Mouse (Mus musculus) thymus, postnatal 10 days (tissue): ENCODE data around the gene Chgb.
A peak's percentile ranks its signal among the peaks of the same experiment; 100 is the strongest.

Experiments
- DNase-seq, 2 experiments: peaks; one replicate each; pipeline ENCODE4 v3.0.0; 2021; ENCODE audit warnings: low spot score in 2 of 2

Gene Chgb

DNA sequence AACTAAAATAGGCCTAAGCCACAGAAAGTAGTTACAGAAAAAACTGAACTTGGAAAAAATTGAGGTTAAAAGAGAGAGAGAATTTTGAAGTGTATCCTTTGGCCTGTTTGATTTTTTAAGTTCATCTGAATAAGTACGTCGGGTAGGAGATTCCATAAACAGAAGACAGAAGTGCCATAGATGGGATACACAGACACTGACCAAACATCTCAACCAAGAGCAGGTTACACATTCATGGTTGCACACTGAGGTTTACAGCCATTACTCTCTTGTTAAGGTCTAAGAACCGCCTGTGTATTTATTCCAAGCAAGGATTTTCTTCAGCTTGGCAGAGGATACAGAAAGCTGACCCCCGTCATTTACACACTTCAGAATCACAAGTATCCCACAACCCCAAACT, at the start of gene Chgb:
TSS of gene Chgb (plus strand) at position 301 of the 400 bp plus-strand sequence.
- DNase-seq = no peak

DNA sequence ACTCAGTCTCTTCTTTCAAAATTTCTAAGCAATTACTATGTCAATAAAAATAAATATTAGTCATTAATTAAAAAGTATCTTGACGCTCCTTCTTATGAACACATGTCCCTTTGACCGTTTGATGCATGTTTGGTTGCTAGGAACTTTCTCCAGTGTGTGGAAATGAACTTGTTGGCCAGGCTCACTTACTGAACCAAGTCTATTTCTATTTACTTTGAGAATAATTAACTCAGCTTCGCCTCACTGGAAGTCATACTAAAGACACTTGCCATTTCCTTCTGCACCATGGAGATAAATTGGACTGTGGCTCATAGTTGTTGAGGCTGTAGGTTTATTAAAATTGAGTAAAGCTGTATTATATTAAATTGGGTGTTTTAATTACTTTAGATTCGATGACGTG, 48.1 kb upstream of the Chgb start:
- DNase-seq = no peak

DNA sequence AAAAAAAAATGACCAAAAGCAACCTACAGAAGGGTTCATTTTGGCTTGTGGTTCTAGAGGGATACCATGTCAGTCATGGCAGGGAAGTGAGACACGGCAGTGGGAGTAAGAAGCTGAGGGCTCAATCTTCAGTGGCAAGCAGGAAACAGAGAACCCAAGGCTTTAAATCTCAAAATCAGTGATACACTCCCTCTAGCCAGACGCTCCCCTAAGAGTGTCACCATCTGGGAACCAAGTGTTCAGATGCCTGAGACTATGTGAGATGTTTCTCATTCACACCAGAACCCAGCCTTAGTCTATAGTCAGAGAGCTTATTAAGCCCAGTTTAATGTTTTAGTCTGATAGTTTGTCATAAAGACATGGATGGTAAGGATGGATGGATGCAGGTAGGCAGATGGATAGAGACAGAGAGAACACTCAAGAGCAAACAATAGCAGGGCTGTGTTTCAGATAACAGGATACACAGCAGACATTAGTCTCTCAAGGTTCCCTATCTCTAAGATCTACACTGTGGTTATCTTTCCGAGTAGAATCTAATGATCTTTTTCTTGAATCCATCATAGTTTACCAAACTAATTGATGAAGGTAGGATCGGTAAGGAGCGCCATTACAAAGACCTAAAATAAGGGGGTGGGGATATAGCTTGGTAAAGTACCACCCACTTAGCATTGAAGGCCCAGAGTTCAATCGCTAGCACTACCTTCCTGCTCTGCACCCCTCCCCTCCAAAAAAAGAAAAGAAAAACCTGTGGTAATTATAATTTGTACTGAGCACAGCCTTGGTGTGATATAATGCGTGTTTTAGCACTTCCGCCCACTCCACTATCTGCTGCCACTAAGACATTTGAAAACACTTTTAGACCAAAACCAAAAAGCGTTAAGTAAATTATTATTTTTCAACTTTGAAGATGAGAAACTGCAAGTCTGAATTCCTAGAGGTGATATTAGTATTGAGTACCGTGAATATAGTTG, 47.2 kb upstream of the Chgb start:
- no peak for DNase-seq

DNA sequence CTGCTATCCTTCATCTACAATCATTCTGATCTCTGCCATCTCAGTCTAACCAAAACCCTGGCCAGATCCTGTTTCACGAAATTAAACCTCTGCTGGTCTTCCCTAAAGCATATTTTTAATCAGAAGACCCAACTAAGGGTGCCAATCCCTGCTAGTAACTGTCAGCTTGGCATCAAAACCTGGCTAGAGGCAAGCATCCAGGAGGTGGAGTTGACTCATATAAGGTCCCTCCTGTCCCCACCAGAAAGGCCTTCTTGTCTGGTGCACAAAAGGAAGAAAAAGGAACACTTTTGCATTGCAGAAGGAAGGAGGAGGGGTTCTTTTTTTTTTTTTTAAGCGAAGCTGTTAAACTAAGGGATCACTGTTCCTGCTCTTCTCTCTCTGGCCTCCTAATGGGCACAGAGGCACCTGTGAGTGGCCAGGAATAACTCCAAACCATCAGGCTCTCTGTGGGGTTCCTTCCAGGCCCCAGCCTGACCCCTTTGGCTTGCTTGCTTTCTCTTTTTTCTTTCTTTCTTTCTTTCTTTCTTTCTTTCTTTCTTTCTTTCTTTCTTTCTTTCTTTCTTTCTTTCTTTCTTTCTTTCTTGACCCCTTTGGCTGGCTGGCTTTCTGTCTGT, 42.2 kb upstream of the Chgb start:
- no peak for DNase-seq

DNA sequence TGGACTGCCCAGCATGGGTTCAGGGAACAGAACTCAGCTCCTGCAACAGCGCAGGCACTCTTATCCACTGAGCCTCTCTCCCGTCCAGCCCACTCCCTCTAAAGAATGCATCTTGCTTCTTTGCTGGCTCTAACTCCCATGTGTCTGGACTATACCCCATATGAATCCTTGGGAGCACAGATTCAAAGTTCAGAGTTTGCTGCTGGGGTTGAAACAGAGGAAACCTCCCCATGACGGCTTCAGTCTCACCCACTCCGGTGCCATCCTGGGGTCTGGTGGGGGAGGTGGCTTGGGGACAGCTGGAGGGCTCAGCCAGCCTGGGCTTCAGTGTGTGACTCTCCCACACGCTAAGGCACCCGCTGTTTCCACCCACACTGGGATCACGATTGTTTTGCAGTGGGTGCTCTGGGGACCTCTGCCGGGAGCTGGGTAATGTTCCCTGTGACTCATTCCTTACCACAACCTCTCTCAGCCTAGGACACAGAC, 39.2 kb upstream of the Chgb start:
- no peak for DNase-seq

DNA sequence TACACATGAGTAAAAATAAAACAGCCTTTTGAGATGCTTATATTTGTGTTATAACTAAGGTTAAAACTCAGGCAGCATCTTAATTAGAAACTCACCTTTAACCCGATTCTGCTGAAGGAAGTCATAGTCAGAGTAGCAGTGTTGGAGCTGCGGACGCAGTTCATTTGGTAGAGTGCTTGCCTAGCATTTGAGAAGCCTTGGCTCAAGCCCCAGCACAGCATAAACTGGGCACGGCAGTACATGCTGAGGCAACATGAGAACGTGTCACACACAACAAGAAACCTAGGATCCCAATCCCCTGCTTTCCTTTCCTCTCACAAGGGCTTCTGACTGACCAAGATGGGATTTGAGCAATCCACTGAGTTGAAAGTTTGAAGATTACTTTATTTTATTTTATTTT, 36.2 kb upstream of the Chgb start:
- no peak for DNase-seq

DNA sequence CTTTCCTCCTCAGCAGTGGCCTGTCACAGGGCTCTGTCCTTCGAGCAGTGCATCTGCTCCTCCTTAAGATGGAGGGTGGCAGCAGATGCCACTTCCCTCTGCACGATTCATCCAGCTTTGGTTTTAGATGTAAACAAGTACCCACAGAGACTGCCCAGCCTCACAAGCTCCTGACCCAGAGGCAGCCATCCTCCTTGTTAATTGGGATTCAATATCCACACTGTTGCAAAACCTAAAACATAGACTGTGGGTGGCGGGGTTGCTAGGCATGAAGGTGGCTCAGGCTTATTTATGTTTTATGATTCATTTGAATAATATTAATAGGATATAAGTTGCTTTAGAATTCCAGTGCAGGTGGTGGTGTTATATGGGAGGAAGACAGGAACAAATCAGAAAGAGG, 35.0 kb upstream of the Chgb start:
- DNase-seq = no peak

DNA sequence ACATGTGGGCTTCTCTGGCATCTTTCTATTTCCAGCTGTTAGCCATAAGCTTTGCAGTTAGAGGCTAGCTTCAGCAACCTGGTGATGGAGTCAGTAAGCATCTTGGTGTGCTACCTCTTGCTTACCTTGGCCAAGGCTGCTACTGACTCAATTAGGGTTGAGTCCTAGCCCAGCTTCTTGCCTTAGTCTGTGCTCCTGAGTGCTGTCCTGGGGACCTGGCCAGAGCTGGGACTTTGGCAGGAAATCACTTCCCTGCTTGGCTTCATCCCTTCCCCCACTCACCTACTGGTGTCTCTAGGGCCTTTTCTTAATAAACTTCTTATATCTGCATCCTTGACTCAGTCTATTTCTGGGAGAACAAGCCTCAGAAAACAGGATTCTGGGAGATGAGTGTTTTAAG, 30.4 kb upstream of the Chgb start:
- no peak for DNase-seq

DNA sequence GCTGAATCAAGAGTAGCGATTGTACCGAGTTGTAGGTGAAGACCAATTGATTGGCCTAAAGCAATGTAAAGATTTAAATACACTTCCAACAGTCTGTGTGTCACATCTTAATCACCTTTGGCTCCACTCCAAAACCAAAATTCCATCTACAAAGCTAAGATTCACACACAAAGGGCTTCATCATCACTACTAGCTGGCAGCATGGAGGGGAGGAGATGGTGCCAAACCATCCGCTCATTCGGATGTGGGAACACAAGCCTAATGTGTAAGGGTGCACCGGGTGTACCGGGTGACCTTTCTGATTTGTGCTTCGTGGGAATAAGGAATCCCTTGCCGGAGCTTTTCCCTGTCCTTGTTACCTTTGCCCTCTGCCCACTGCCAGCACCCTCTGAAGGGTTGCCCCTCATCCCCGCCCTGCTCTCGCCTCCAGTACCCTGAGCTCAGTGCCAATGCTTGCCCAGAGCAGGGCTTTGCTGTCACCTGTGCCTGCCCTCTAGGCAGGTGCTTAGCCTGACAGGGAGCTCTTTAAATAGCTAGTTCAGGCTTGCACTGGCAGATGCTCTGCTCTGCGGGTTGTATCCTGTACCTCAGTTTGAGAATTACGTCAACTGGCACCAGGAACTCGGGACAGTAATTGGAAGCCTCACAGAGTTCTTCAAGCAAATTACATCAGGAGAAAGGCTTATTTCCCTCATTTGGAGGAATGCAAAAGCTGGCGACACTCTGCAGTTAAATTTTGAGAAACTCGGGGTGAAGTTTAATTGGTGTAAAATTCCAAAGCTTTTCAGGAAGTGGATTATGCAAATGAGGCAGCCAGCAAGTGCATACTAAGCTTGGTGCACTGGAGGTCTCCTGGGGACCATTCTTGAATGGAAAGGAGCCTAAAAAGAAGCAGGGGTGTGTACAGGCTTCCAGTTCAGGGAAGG, 29.7 kb upstream of the Chgb start:
- DNase-seq = no peak

DNA sequence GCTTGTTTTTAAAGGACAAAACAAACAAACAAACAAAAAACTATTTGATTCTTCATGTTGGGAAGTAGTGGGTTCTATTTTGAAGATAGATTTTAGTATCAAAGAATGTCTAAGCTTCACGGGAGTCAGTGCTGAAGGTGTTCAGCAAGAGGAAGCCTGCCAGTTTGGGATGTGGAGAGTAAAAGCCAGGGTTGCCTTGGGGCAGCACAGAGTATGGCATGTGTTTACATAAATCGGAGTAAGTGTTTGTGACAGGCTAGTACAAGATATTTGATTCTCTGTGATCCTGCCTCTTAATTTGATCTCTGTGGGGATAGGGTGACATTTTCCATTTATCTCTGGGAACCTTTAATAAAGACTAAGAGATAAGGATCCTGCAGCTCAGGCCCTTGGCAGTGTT, 28.7 kb upstream of the Chgb start:
- no peak for DNase-seq

DNA sequence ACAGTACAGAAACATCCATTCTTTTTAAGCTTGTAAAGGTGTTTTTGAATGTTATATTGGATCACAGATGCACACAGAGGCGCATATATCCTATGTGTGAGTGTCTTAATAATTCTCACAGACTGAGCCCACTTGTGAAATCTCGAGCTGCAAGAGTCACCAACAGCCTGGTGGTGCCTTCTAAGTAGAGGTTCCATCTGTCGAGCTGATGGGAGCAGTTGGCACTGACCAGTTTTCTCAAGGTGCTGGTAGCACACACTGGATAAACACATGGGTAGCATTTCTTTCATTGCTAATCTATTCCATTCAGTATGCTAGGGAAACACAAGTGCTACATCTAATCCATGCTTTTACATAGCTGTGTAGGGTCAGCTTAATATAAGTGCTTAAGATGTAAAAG, 27.9 kb upstream of the Chgb start:
- no peak for DNase-seq

DNA sequence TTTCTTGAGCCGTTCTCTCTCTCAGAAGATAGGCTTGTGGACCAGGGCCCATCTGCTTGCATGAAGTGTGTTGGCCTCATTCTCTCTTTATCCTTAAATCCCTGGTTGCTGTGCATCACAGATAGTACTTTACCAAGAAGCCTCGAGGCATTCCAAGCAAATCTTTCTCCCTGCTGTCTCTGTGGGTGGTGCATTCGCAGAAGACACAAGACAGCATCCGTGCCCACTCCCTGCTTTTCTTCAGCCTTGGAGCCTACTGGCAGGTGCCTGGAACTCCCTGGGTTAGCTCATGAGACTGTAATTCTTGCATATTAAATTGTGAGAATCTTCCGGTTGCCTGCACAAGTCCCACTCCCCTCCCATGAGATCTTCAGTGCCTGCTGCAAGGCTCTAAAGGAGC, 23.2 kb upstream of the Chgb start:
- no peak for DNase-seq

DNA sequence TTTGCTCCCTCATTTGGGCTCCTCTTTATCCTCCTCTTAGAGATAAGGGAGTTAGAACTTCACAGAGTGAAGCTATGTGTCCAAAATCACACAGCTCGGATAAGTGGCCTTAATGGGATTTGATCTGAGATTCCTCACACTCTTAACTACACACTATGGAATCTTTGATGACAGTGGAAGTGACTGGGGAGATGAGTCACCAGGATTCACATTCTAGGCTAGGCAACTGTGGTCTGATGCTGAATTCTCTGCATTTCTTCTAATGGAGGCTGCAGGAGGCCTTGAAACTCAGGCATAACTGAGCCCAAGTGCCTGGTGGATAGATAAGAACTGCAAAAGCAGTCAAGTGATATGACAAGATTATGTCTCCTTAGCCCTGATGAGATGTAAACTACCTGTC, 10.3 kb upstream of the Chgb start:
- DNase-seq = no peak

DNA sequence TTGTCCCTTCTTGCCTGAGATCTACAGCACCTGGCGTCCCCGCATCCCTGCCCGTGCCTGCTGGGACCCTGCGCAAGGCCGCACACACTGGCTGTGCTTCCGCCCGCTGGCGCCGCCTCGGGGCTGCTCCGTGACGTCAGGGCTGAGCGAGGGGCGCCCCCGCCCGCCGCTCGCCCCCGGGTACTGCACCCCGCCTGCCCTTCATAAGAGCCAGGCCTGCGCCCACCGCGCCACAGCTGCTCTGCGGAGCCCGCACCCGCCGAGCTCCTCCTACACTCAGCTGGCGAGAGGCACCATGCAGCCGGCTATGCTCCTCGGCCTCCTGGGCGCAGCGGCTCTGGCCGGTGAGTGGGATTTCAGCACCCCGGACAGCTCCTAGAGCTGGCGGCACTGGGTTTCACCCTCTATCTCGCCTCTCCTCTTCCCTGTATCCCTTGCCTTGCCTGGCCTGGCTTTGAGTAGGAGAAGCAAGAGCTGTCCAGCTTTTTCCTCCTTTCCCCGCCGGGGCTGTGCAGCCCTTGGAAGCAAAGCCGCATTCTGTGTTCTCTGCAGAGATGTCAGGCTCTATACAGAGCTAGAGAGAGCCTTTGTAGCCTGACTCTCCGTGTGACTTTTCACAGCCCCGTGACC, 476 bp downstream of the Chgb start:
- DNase-seq = peak; percentile 66 to 85

DNA sequence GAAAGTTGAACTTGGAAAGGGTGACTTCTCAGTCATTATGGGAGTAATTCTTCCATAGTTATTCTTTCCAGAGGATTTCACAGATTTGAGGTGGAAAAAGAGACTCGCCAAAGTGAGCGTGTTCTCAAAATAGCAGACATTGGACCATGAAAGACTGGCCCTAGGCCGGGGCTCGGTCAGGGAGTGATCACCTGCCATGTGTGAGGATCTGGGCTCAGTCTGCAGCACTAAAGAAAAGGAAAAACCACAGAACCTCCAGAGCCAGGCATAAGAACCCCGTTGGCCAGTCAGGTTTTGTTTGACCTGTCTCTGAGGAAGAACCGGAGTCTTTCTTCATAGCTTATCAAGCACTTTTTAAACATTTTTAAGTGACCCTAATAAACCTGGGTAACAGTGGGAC, 3.0 kb downstream of the Chgb start:
- DNase-seq = no peak

DNA sequence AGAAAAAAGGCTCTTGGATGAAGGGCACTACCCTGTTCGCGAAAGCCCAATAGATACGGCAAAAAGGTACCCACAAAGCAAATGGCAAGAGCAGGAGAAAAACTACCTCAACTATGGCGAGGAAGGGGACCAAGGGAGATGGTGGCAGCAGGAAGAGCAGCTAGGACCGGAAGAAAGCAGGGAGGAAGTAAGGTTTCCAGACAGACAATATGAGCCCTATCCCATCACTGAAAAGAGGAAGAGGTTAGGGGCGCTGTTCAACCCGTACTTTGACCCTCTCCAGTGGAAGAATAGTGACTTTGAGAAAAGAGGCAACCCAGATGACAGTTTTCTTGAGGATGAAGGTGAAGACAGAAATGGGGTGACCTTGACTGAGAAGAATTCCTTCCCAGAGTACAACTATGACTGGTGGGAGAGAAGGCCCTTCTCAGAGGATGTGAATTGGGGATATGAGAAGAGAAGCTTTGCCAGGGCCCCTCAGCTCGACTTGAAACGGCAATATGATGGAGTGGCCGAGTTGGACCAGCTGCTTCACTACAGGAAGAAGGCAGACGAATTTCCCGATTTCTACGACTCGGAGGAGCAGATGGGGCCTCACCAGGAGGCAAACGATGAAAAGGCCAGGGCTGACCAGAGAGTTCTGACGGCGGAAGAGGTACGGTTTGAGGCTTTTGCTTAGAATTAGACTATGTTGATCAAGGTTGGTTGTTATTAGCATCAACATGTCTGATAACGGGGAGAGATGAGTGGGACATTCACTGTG, 12.5 kb downstream of the Chgb start:
- no peak for DNase-seq

DNA sequence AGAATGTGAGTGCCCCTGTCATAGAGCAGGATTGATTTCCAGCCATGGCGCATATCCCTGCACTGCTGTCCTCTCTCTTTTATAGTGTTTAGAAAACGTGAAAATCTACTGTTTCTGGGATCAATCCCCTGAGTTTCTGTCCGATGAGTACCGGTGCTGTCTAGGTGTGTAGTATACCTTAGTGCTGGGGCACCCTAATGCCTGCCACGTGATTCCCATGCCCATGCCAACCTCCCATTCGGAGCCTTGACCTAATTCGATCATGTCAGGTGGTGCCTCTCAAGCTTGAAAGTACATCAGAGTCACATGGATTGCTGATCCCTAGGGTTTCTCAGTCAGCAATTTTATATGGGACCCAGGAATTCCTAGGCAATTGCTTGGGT, 13.1 kb downstream of the Chgb start:
- DNase-seq = no peak

DNA sequence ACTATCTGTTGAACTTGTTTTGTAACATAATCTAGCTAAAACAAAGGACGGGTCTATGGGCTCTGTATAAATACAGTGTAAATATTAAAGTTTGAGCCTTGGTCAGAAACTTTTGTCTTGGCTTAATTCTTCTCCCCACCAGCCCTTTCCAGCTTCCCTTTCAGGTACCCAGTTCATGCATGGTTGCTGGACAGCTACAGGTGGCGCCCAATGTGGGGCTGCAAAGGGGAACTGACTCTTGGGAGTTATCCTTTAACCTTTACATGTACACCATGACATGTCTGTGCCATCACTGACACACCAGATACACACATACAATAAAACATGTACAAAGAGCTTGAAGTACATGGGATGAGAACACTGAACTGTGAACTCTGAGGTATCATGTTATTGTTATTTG, 21.9 kb downstream of the Chgb start:
- DNase-seq = no peak

DNA sequence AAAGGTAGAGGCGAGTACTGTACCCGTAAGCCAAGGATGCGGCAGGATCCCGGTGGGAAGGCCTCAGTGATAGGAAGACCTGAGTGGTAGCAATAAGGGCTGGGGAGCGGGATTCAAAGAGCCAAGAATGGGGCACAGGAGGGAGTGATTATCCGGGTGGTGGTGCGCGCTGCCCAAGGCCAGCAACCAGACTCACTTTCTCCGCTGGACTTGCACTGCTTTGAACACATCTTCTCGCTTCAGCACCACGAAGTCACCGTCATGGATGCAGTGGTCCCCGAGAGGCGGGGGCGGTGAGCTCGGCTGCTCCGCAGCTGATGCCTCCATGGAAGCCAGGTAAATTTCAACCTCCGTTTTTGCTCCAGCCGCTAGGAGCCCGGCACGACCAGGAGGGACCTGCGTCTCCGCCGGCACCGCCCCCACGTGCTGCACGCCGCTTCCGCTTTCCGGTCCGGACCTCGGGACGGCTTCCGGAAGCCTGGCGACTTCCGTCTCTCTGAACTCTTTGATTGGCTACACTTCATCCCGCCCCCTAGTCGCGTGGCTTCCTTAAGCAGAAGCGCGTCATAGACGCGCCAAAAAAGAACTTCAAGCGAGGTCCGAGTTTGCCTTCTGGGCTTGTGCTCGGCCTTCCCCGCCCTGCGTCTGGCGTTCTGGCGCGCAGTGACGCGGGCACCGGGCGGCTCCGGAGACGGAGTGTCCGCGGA, 34.7 kb downstream of the Chgb start, which contains the start of the genes Trmt6 and Mcm8:
TSS of gene Trmt6 (minus strand) at position 448 of the 707 bp plus-strand sequence.
TSS of gene Mcm8 (plus strand) at position 534 of the 707 bp plus-strand sequence.
- DNase-seq = peak; percentile 85 to 86

DNA sequence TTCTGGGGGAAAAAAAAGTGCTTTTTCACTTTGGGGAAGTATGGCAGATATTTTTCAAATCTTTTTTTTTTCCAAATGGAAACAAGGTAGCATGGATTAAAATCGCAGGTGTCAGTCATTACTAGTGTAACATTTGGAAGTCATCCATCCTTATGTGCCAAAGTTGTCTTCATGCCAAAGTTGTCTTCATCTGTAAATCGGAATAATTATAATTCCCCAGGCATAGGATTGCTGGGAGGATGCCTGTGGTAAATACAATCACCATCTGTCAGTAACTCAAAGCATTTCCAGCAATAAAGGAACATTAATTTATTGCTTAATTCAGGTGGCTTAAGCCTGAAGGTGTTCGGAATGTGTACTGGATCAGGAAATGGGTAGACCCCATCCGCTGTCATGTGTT, 60.0 kb downstream of the Chgb start:
- DNase-seq = no peak
